Mouse (Mus musculus): ENCODE data around the gene Map1b. TPM values are rescaled to one million over a fixed set of nuclear protein-coding genes. Genes with fewer than 3 reads are reported as not detected.

The Map1b gene
- polyA plus RNA-seq, 1 experiment from 2014 or later: 0.09 TPM

DNA sequence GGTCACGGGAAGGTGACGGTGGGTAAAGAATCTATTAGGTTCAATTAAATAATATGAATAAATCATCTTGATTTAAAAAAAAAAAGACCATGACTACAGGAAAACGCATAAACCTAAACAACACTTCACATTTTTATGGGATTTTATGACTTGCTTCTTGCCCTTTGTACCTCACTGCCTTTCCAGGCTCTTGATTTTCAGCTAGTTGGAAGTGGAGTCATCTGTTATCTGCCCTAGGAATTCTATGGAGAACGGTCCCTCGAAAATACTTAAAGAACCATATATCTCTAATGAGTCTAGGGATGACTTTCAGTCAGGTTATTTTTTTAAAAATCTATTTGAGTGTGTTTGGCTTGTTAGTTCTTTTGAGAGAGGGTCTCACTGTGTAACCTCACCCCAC lies 30.5 kb upstream of the Map1b start:
- Histone ChIP-seq H3K4me3 (ENCODE audit: inconsistent target) (no peak overlapping the region), H3K27ac (no peak overlapping the region), H3K79me2 (ENCODE audit: inconsistent target) (no peaks in the 10 kb centered on the region), H3K36me3 (ENCODE audit: inconsistent target) (no peaks in the 10 kb centered on the region)
- 95% methylated on average over 5 of the region's 5 CpGs for WGBS (ENCODE audit: missing documents)

DNA sequence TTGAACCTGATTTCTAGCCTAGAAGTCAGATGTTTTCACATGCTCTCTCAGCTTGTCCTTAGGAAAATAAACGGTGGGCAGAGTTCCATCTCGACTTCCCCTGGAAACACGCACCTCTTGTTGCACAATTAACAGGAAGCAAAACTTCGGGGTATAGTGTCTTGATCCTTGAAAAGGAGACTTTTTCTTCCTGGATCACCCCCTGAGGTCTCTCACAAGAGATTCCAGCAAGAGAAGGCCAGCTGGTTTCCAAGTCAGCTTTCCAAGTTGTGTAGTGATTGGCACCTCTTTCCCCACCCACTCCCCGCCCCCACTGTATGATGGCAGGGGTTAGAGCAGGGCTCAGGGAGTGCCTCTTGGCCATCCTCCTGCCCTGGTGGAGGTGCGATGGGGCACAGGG lies 28.9 kb upstream of the Map1b start:
- 56% methylated on average over 6 of the region's 6 CpGs for WGBS (ENCODE audit: missing documents)
- Histone ChIP-seq H3K36me3 (ENCODE audit: inconsistent target) (no peaks in the 10 kb centered on the region), H3K79me2 (ENCODE audit: inconsistent target) (no peaks in the 10 kb centered on the region), H3K27ac (no peak overlapping the region), H3K4me3 (ENCODE audit: inconsistent target) (no peak overlapping the region)

DNA sequence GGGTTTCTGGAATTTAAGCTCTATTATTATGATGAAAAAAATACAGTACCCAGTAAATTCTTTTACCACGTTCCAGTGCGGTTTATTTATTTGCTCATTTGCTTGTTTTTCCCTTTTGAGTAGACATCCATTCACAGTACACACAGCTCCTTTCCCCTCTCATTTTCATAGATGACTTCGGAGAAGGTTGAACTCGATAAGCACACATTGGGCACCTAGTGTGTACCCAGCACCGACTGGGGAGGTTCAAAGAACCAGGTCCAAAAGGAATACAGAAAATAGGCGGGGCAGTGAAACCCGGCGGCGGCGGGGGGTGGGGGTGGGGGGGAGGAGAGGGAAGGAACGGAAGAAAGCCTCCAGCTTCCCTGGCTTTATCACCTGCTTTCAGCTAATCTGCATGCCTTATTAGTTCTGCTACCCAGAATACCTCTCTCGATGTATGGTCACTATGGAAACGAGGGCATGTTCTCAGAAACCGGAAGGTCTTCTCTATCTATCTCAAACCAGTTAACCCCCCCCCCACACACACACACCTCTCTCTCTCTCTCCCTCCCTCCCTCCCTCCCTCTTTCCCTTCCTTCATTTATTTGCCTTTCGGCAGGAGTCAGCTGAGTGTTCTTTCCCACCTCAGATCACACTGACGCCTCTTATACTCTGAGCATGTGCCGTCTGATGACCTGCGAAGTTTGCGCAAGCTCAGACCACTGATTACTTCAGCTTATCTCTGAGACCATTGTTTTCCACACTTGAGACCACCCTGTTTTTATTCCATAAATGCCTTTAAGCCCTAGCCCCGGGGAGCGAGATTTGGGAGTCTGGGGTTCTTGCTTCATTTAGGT lies 25.3 kb upstream of the Map1b start:
- H3K27ac ChIP-seq: no peak overlapping the region
- H3K36me3 ChIP-seq (ENCODE audit: inconsistent target): no peaks in the 10 kb centered on the region
- no peaks in the 10 kb centered on the region for H3K79me2 ChIP-seq (ENCODE audit: inconsistent target)
- no peak overlapping the region for H3K4me3 ChIP-seq (ENCODE audit: inconsistent target)
- WGBS (ENCODE audit: missing documents): 70% methylated on average over 14 of the region's 21 CpGs

DNA sequence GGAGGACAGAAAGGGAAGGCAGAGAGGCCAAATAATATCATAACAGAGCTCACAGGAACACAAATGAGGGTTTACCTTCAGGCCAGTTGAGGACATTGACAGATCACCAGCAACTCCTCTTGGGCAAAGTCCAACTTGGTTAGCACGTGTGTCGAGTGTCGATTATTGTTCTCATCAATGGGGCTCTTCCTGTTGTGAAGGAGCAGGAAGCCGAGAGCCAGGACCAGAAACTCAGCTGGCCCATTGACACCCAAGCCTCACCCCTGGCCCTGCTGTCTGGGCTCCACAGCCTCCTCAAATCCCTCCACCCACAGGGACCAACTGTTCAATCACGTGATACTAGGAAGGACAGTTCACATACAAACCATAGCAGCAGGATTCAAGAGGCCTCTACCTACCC lies 22.9 kb upstream of the Map1b start:
- Histone ChIP-seq H3K79me2 (ENCODE audit: inconsistent target) (no peaks in the 10 kb centered on the region), H3K4me3 (ENCODE audit: inconsistent target) (no peak overlapping the region), H3K27ac (no peak overlapping the region), H3K36me3 (ENCODE audit: inconsistent target) (no peaks in the 10 kb centered on the region)
- WGBS (ENCODE audit: missing documents): 44% methylated on average over 5 of the region's 5 CpGs

DNA sequence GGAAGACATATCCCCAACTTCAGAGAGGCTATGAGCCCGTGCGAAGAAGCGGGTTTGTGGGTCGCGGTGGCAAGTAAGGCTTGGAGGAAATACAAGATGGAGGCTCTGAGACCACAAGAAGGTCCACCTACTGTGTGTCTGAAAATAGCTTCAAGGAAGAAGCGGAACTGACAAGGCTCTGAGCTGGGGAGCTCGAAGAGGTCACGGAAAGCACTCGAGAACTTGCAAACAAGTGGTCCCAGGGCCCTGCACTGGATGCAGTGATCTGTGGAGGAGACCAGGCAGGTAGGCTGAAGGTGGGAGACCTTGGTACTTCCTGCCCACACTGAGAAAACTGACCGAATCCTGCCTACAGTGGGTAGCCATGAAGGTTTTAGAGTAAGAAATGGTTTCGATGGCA lies 22.5 kb upstream of the Map1b start:
- no peaks in the 10 kb centered on the region for H3K79me2 ChIP-seq (ENCODE audit: inconsistent target)
- no peak overlapping the region for H3K4me3 ChIP-seq (ENCODE audit: inconsistent target)
- H3K27ac ChIP-seq: no peak overlapping the region
- H3K36me3 ChIP-seq (ENCODE audit: inconsistent target): no peaks in the 10 kb centered on the region
- 87% methylated on average over 11 of the region's 11 CpGs for WGBS (ENCODE audit: missing documents)

DNA sequence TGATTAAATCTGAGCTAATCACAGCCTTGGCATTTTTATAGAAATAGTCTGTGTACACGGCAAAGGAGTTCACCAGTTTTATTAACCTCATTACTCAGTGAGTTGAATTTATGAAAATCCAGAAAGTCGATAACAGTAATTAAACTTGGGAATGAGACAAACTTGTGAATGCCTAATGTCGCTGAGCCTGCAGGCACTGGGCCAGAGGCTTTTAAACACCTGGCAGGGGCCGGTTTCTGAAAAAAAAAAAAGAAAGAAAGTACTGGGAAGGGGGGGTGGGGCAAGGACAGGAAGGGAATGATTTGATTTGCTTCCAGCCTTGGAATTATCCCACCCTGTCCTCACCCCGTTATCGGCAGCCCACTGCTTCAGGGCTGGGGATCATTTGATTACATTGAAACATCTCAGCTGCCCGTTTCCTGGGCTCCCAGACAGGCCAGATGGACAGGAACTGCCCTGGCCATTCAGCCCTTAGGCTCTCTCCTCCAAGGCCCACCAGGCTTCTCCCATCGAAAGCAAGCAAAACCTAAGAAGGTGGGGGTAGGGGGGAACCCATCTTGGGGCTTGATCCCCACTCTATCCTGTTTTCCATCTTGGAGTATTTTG lies 21.7 kb upstream of the Map1b start:
- no peak overlapping the region for H3K27ac ChIP-seq
- no peaks in the 10 kb centered on the region for H3K36me3 ChIP-seq (ENCODE audit: inconsistent target)
- H3K4me3 ChIP-seq (ENCODE audit: inconsistent target): no peak overlapping the region
- 66% methylated on average over 8 of the region's 8 CpGs for WGBS (ENCODE audit: missing documents)
- no peaks in the 10 kb centered on the region for H3K79me2 ChIP-seq (ENCODE audit: inconsistent target)

DNA sequence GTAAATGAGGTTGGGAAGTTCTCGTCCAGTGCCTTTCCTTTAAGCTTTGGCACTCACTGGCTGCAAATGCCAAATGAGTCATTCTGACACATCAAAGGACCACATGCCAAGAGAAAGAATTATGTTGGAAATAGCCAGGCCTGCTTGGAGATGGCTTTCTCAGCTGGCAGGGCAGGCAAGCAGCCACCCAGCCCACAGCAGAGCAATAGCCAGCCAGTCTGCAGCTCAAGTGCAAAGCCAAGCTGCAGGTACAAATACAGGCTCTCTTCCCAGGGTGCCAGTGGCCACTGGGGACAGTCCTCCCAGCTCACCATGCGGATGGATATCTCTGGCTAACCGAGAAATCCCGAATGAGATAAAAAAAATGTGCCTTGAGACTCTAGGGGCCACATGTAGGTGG lies 12.1 kb upstream of the Map1b start:
- Histone ChIP-seq H3K27ac (no peak overlapping the region), H3K79me2 (ENCODE audit: inconsistent target) (no peaks in the 10 kb centered on the region), H3K4me3 (ENCODE audit: inconsistent target) (no peak overlapping the region), H3K36me3 (ENCODE audit: inconsistent target) (no peaks in the 10 kb centered on the region)
- 89% methylated on average over 4 of the region's 4 CpGs for WGBS (ENCODE audit: missing documents)

DNA sequence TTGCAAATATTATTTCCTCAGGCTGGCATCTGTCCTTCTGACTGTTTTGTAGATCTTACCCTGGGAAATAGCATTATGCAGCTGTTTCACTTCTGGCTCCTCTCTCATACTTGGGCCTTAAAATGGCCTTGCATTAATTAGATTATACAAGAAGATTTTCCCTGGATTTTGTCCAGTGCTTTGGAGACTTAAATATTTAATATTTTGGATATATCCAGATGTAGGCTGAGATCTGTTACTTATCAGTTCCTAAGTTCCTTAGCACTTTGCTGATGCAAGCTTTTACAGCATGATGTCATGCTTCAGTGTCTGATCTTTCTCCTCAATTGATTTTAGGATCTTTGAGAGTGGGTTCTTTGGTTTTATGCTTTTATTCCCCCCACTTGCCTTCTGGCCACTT lies 11.6 kb upstream of the Map1b start:
- H3K4me3 ChIP-seq (ENCODE audit: inconsistent target): no peak overlapping the region
- H3K27ac ChIP-seq: no peak overlapping the region
- H3K36me3 ChIP-seq (ENCODE audit: inconsistent target): no peaks in the 10 kb centered on the region

DNA sequence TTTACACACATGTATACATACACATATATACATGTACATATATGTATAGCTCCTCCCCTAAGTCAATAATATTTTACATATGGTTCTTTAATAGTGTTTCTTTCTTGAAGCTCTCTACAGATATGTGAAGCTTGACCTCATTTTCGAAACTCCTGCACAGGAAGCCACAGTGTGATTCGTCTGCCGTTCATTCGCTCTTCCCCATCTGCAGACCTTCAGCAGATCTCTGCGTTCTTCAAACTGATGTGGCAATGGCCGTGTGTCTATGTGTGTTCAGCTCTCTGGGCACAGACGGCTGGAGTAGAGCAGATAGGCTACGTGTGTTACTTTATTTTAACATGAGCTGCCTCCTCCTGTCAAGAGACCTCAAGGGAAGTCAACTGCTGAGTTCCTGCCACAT lies 9.2 kb upstream of the Map1b start:
- no peak overlapping the region for H3K4me3 ChIP-seq (ENCODE audit: inconsistent target)
- no peaks in the 10 kb centered on the region for H3K36me3 ChIP-seq (ENCODE audit: inconsistent target)
- no peak overlapping the region for H3K27ac ChIP-seq
- 26% methylated on average over 8 of the region's 8 CpGs for WGBS (ENCODE audit: missing documents)
- no peaks in the 10 kb centered on the region for H3K79me2 ChIP-seq (ENCODE audit: inconsistent target)

More for the DNA sequence above, 11.6 kb upstream of the Map1b start:
- H3K79me2 ChIP-seq (ENCODE audit: inconsistent target): no peaks in the 10 kb centered on the region

DNA sequence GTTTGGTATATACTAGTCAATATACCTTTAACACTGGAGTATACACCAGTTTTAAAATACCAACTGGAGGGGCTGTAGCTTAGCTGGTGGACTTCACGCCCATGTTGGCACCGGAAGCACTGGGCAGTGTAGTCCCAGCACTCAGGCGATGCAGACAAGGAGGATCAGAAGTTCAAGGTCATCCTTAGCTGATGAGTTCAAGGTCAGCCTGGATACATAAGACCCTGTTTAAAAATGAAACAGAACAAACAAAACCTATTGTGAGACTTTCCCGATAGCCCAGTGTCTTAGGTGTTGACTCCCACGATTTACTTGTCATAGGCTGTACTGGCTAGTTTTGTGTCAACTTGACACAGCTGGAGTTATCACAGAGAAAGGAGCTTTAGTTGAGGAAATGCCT lies 1.5 kb upstream of the Map1b start:
- H3K79me2 ChIP-seq (ENCODE audit: inconsistent target): no peaks in the 10 kb centered on the region
- H3K36me3 ChIP-seq (ENCODE audit: inconsistent target): no peaks in the 10 kb centered on the region
- no peak overlapping the region for H3K4me3 ChIP-seq (ENCODE audit: inconsistent target)
- 90% methylated on average over 5 of the region's 5 CpGs for WGBS (ENCODE audit: missing documents)
- H3K27ac ChIP-seq: no peak overlapping the region

DNA sequence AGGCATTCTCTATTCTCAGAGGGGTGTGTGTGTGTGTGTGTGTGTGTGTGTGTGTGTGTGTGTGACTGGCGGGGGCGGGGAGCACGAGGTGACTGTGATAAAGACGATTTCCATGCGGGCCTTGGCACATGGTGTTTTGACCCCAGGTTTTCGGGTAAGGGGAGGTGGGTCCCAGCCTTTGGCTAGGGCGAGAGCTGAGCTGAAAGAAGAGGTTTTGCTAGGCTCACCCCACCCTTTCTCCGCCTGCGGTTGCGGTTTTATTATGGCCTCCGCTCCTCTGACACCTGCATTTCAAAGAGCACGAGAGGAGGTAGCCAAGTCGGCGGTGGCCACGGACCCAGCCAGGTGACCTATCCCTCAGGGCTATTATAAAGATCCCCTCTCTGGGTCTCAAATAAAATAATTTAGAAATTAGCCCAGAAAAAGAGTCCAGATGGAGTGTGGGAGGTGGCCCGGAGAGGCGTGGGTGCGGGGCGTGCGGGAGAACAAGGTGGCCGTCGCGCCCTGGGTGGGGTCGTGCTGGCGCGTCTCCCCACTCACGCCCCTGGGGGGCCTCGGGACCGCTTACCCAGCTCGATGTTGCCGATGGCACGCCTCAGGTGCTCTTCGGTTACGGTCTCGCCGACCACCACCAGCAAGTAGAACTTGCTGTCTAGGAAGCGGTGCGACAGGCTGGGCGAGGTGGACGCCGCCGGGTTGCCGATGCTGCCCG lies 448 bp downstream of the Map1b start:
- WGBS (ENCODE audit: missing documents): 1% methylated on average over 44 of the region's 44 CpGs
- Histone ChIP-seq H3K36me3 (ENCODE audit: inconsistent target) (no peaks in the 10 kb centered on the region), H3K4me3 (ENCODE audit: inconsistent target) (no peak overlapping the region), H3K79me2 (ENCODE audit: inconsistent target) (no peaks in the 10 kb centered on the region), H3K27ac (no peak overlapping the region)

DNA sequence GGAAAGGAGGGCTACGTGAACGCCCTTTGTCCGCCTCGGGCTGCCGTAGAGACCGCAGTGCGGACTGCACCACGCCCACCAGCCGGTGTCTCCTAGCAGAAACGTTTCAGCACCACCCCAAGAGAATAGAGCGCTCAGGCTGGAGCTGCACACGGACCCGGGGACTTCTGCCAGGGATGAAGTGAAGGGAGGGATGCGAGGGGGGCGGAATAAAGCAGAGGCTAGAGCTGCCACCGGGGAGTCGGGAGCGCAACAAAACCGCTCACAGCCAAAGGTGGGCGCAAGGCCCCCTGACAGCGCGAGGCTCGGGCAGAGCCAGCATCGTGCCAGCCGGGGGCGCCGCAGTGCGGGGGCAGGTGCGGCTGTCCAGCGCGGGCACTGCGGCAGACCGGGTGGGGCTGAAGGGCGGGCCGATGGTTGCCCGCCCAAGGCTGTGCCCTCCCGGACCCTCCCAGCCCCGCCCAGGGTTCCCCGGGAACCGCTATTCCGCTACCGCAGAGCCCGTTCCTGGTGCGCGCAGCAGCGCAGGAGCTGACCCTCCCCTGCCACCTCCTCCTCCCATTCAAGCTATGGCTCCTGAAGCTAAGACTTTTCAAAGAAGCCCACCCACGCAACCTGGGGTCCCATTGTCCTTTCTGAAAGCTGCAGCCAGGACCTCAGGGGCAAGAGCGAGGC lies 1.3 kb downstream of the Map1b start:
- H3K27ac ChIP-seq: no peak overlapping the region
- H3K79me2 ChIP-seq (ENCODE audit: inconsistent target): no peaks in the 10 kb centered on the region
- no peaks in the 10 kb centered on the region for H3K36me3 ChIP-seq (ENCODE audit: inconsistent target)
- 1% methylated on average over 47 of the region's 48 CpGs for WGBS (ENCODE audit: missing documents)
- H3K4me3 ChIP-seq (ENCODE audit: inconsistent target): no peak overlapping the region

DNA sequence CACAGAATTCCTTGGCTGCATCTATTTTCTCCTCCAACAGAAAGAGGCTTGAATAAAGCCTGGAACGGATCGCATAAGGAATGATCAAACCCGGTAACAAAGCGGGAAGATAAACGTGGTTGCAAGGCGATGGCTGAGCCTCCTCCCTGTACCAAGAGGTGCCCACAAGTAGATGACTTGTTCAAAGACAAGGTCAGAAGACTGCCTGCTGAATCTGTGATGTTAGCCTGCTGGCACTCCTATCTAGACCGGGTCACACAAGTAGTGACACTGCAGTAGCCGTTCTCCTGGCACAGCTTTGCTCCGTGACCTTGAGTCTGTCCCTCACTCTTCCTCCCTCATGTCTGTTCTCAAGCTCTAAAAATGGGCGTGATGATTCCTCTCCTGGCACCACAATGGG lies 2.4 kb downstream of the Map1b start:
- no peak overlapping the region for H3K4me3 ChIP-seq (ENCODE audit: inconsistent target)
- H3K27ac ChIP-seq: no peak overlapping the region
- 55% methylated on average over 10 of the region's 10 CpGs for WGBS (ENCODE audit: missing documents)
- no peaks in the 10 kb centered on the region for H3K36me3 ChIP-seq (ENCODE audit: inconsistent target)
- no peaks in the 10 kb centered on the region for H3K79me2 ChIP-seq (ENCODE audit: inconsistent target)

DNA sequence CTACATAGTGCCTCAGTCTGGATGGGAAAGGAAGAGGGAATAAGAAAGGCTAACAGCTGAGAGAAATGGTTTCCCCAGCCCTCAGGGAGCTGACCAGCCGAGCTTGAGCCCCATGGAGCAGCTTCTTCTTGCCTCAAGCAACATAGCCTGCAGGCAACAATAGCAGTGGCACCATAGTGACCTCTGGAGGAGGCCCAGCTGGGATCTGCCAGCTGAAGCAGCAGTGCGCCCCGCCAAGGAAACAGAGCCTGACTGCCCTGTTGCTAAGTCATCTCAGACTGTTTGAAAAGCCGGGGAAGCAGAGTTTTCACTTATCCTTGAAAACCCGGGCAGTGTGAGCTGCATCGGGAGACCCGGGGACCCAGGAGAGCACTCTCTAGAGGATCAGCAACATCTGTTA lies 3.2 kb downstream of the Map1b start:
- Histone ChIP-seq H3K4me3 (ENCODE audit: inconsistent target) (no peak overlapping the region), H3K36me3 (ENCODE audit: inconsistent target) (no peaks in the 10 kb centered on the region), H3K79me2 (ENCODE audit: inconsistent target) (no peaks in the 10 kb centered on the region), H3K27ac (no peak overlapping the region)
- 4% methylated on average over 7 of the region's 7 CpGs for WGBS (ENCODE audit: missing documents)

DNA sequence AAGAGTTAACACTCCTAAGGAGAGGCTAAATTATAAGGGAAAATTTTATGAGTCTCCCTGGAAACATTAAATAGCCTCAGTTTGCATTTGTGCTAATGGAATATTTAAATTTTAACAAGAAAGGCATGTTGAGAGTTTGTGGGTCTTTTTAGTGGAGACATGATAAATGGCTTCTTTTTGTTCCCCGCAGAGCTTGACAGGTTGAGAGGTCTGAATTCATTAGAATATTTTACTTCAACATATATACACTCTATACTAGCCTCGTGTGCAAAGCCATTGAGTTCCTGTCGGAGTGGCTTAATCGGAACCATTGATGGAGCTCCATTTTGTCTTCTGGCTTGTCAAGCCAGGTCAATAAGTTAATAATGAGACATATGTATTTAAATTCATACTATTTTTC lies 6.4 kb downstream of the Map1b start:
- no peak overlapping the region for H3K27ac ChIP-seq
- no peak overlapping the region for H3K4me3 ChIP-seq (ENCODE audit: inconsistent target)
- H3K36me3 ChIP-seq (ENCODE audit: inconsistent target): no peaks in the 10 kb centered on the region
- 87% methylated on average over 4 of the region's 4 CpGs for WGBS (ENCODE audit: missing documents)
- H3K79me2 ChIP-seq (ENCODE audit: inconsistent target): no peaks in the 10 kb centered on the region
